Mouse (Mus musculus): ENCODE measurements at regions not wholly inside any gene's neighbourhood (a gene's known extent, or its start where the extent isn't known, plus 50 kb on each side); places are given as distances from the start of the nearest gene placed in this dataset.

- peak; percentile 39 to 63 for DNase-seq
Observed at GRCm38 (mm10) chr10:117896911-117897643, 51.2 kb upstream of the Rap1b start.

GRCm38 (mm10) chr10:117897766-117898165 is 51.9 kb upstream of the Rap1b start:
- DNase-seq = no peak

DNA sequence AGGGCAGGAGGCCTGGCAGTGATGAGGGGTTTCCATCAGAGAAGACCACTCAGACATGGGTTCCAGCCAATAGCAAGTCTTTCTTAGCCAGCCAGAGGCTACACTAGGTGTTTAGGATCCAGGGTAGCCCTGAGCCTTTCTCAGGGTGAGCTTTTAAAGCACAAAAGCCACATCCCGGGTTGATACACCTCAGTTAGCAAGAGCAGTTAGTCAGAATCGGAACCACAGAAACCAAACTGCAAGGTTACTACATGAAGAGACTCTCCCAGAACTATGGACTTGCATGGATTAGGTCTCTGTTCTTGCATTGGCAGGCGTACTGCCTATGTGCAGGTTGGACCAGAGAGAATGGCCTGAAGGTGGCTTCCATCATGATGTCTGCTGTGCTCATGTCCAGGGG is 52.6 kb upstream of the Rap1b start:
- no peak for DNase-seq

DNA sequence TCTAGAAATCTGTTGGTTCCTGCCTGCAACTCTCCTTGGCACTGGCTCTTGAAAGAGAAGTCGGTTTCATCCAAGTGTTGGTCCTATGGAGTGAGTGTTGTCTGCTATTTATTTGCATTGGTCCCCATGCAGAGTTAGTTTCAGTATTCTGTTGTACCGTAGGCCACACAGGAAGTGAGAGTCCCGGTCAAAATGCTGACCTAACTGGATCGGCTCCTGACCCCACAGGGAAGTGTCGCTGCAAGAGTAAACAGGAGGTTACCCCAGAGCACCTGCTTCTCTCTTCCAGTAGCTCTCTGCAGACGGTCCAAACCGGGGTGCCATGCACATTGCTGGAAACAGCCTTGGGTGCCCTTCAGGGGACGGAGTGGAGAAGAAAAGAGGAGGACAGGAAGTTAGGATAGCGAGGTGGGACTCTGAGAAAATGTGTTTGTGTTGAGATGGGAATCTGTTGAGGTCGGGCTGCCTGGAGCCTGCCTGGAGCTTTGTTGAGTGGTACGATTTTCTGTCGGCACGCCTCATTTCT is 53.6 kb upstream of the Rap1b start:
- DNase-seq = peak; percentile 34 to 57

DNA sequence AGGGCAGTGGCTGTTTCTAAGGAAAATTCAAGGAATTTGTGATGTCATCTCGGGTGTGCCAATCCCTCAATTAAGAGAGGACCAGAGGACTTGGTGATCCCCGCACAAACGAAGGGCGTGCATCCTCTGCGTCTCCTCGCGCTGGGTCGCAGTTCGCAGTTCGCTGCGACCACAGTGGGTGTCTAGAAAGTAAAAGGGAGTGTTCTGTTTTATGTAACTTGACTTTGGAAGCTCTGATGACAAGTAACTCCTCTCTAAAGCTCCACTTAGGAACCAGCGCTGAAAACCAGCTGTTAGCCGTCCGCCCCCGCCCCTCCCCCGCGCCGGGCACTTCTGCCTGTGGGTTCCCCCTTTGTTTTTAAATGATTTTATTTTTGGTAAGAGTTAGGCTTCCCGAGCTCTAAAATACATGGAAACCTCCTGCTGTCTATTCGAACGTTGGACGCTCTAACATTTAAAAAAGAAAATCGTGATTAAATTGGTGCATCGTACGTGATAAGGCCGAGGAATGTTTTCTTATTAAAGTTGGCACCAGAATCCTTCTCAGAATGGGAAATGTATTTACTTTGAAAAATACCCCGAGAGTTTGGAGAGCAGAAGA is 59.9 kb upstream of the Rap1b start:
- DNase-seq = peak; percentile 16 to 54

GRCm38 (mm10) chr10:117906267-117906811 is 60.5 kb upstream of the Rap1b start:
- peak; percentile 54 to 81 for DNase-seq

DNA sequence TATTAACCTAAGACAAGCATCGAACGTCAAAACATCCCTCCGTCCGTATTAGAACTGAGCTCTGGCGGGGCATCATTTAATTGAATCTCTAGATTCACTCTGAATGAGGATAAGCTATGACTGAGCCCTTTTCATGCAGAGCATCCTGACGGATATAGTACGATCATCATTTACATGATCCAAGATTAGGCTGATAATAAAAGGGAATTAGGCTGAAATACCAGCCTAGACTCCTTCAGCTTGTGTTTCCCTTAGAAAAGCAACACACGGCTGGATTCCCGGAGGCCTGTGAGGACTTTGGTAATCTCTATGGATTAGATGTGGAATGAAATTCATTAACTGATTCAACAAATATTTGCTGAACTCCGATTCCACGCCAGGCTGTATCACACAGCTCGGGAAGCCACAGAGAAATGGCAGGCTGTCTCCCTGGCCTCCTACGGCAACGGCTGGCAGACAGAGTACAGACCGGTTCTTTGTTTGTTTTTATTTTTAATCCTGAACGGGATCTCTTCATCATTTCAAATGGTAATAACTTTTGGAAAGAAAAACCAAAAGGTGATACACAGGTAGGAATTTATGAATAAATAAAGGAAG is 62.3 kb upstream of the Rap1b start:
- DNase-seq = no peak

DNA sequence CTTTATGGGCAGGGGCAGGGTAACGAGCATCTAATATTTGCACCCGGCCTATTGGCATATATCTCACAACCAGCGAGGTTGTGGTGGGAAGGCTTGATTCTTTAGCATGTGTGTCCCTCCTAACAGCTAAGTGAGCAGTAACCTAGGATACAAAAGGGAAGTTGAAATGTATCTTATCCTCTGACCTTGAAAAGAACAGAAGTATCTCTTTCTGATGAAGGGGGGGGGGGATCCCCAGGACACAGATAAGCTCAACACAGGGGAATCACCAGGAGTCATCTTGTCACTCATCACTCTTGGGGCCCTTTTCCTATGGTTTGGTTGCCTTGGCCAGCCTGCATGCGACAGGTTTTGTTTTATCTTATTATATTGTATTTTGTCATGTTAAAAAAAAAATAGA is 63.3 kb upstream of the Rap1b start:
- DNase-seq = no peak

DNA sequence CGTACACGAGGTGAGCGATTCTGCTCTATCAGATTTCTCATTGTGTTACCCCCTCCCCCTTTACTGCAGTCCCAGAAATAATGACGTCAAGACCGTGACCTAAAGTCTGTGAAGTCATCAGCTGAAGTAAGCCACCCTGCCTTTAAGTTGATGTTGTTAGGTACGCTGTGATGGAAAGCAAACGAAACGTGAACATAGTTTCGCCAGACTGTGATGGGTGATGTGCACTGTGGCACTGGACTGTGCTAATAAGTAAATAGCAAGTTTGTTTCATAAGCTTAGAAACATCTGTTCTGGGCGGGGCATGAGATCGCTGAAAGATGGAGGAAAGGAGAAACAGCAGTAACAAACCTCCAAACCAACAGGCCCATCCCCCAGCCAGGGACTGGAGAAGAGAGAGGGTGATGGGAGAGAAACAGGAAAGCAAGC is 64.0 kb upstream of the Rap1b start:
- DNase-seq = no peak

DNA sequence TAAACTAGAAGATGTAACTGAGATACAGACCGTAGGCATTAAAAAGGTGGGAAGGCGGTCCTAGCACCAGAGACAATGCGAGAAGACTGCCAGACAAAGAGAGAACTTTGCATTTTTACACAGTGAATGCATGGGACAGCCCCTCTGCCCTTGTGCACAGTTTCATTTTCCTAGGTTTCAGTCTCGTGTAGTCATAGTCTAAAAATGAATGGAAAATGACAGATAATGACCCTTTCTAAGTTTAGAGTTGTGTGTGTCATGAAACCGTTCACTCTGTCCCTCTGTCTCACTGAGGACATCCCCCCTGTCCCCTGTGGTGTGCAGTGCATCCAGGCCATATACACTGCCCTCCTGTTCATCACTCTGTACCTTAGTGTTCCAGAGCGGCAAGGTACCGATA is 64.6 kb upstream of the Rap1b start:
- no peak for DNase-seq

- no peak for DNase-seq
Observed at GRCm38 (mm10) chr10:117915011-117915735, 69.3 kb upstream of the Rap1b start.

GRCm38 (mm10) chr10:117916280-117916679 is 70.4 kb upstream of the Rap1b start:
- no peak for DNase-seq

GRCm38 (mm10) chr10:117917870-117918269 is 72.0 kb upstream of the Rap1b start:
- no peak for DNase-seq

DNA sequence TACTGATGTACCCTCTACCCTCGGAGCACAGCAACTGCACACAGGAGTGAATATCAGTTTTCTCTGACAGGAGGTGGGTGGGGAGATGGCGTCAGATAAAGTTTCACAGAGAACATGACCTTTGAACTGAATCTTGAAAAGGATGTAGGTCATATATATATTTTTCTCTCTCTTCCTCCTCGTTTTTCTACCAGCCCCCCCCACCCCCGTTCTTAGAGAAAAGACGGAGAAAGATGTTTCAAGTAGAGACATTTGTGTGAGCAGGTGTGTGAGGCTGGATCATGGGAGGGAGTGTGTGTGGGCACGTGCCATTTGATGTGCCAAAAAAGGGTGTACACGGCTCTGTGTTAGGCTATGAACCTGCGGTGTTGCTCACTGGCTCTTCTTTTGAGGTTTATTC is 72.8 kb upstream of the Rap1b start:
- DNase-seq = no peak

GRCm38 (mm10) chr10:117919186-117919941 is 73.5 kb upstream of the Rap1b start:
- no peak for DNase-seq

GRCm38 (mm10) chr10:117925186-117925585 is 79.4 kb upstream of the Rap1b start:
- no peak for DNase-seq

DNA sequence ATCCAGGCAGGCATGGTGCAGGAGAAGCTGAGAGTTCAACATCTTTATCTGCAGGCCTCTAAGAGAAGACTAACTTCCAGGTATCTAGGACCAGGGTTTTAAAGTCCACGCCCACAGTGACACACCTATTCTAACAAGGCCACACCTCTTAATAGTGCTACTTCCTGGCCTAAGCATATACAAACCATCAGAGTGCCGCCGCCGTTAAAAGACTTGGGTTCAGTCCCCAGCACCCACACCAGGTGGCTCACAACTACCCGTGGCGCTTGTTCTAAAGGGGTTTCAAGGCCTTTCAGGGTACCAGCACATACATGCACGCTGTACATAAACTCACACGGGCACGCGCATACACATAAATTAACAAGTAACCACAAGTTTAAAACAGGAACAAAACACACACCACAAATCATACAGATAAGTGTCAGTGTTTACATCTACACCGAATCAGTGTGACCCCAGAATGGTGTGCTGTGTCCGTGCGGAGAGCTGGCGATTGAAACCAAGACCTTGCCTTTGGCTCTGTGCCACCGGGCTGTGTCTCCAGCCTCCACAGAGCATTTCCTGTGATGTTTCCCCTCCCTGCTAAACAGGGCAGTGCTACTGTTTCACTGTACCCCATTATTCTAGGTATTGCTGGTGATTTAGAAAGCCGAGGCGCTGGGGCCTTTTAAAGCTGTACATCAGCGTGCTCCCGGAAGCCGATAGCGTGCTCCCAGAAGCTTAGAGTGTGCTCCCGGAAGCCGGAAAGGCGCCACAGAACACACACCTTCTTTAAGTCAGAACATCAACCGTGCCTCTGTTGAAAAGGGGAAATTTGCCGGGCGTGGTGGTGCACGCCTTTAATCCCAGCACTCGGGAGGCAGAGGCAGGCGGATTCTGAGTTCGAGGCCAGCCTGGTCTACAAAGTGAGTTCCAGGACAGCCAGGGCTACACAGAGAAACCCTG is 80.0 kb upstream of the Rap1b start:
- DNase-seq = peak; percentile 61 to 66

- DNase-seq = no peak
Observed at GRCm38 (mm10) chr10:117928998-117929397, 83.2 kb upstream of the Rap1b start.

DNA sequence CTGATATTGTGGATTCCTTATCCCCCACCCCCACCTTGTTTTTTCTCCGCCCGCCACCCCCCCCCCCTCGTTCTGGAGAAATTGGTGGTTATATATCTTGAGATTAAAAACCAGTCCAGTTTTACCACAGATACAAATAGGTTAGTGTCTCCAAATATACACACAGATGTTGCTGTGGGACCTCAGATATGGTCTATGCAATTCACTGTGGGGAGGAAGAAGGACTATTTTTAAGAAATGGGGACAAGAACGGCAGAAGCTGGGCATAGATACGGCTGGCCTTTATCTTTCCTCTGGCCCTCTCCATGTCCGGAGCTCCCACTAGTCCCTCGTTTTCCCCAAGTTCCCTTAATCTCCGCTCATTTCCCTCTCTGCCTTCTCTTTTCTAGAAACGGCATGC is 89.0 kb upstream of the Rap1b start:
- no peak for DNase-seq

GRCm38 (mm10) chr10:117938717-117939116 is 92.9 kb upstream of the Rap1b start:
- DNase-seq = no peak

Data from kidney, postnatal 25 days (tissue).